In genomic region chr8:15729075-15729474, GRCm38 (mm10) we compare ENCODE assay signal across 10 mouse cellular contexts.
DNase-seq lines count a peak whose midpoint lies in the region; ATAC-seq and TF ChIP-seq lines count a peak whose summit lies in the region.
"Had no signal": no experiment of that assay in that cellular context is flagged by ENCODE, and none has a peak within 500 bp of the region (broad histone marks: within the 10 kb centered on the region; RNA-seq: fewer than 3 reads in every experiment).

No protein-coding gene starts in this region.

- TF ChIP-seq CTCF in E14TG2a.4 (conservative IDR thresholded peaks at IDR 0.05; ENCODE audit: low read length), result peak; percentile 75
- no peak for TF ChIP-seq CTCF in thymus, adult 2 months (IDR thresholded peaks at IDR 0.05; ENCODE audit: borderline replicate concordance, control insufficient read depth, extremely low read depth, insufficient read depth, low read length, poor library complexity)

- no peaks in the 10 kb centered on the region for H3K4me1 ChIP-seq in E14TG2a.4 (replicated peaks; ENCODE audit: low read depth, low read length)
- no peaks in the 10 kb centered on the region for H3K4me1 ChIP-seq in midbrain, embryonic 12.5 days
- no peaks in the 10 kb centered on the region for H3K4me1 ChIP-seq in thymus, adult 2 months (replicated peaks; ENCODE audit: control insufficient read depth, insufficient read depth, low read length)
- H3K4me1 ChIP-seq: embryonic facial prominence, embryonic 12.5 days; lung, embryonic 15.5 days had no signal

- no peak overlapping the region for H3K4me2 ChIP-seq in midbrain, embryonic 12.5 days (replicated peaks)
- H3K4me2 ChIP-seq: embryonic facial prominence, embryonic 12.5 days; lung, embryonic 15.5 days had no signal

- intact Hi-C loops in heart, postnatal 36 days (cut with DNase I), result loop anchor here (1.0 kb wide), 2 partner anchors 459 to 508 kb away; no protein-coding TSS in a partner anchor

- H3K27ac ChIP-seq in midbrain, embryonic 12.5 days (replicated peaks), result no peak overlapping the region
- H3K27ac ChIP-seq in thymus, adult 2 months (ENCODE audit: control insufficient read depth, insufficient read depth, low read length), result no peak overlapping the region
- H3K27ac ChIP-seq: embryonic facial prominence, embryonic 12.5 days; lung, embryonic 15.5 days had no signal

- H3K4me3 ChIP-seq in E14TG2a.4 (replicated peaks; ENCODE audit: low read length), result no peak overlapping the region
- no peak overlapping the region for H3K4me3 ChIP-seq in midbrain, embryonic 12.5 days
- H3K4me3 ChIP-seq in thymus, adult 2 months (ENCODE audit: control insufficient read depth, insufficient read depth, low read length), result no peak overlapping the region
- H3K4me3 ChIP-seq: embryonic facial prominence, embryonic 12.5 days; lung, embryonic 15.5 days had no signal

- WGBS in midbrain, embryonic 12.5 days, result 5% methylated on average over 1 of the region's 1 CpGs
- WGBS in thymus, adult 2 months, result 3% methylated on average over 1 of the region's 1 CpGs

- DNase-seq in adrenal gland, adult (ENCODE audit: inconsistent age in 2 of 2, low spot score in 1 of 2), result peak; percentile 52 to 76
- peak; percentile 20 for DNase-seq in embryo, embryonic 11.5 days (ENCODE audit: low read depth, low spot score)
- peak; percentile 24 to 38 for DNase-seq in heart, postnatal 36 days
- DNase-seq in layer of hippocampus, postnatal 36 days, result peak; percentile 61 to 62
- peak; percentile 21 to 61 for DNase-seq in urinary bladder, postnatal 4 days (ENCODE audit: low spot score in 2 of 2)
- DNase-seq in thymus, adult 2 months, result no peak

- no peaks in the 10 kb centered on the region for H3K9me3 ChIP-seq in E14TG2a.4 (ENCODE audit: low read length)
- H3K9me3 ChIP-seq in midbrain, embryonic 12.5 days, result no peaks in the 10 kb centered on the region
- H3K9me3 ChIP-seq: embryonic facial prominence, embryonic 12.5 days; lung, embryonic 15.5 days had no signal

- ATAC-seq in midbrain, embryonic 12.5 days (ENCODE audit: low FRiP score, low read depth), result peak; percentile 72; the same call in 1 of the 2 replicates

- H3K36me3 ChIP-seq in E14TG2a.4 (ENCODE audit: insufficient read depth, low read length), result no peaks in the 10 kb centered on the region
- no peaks in the 10 kb centered on the region for H3K36me3 ChIP-seq in midbrain, embryonic 12.5 days
- H3K36me3 ChIP-seq in thymus, adult 2 months (ENCODE audit: control insufficient read depth, insufficient read depth, low read length), result no peaks in the 10 kb centered on the region
- H3K36me3 ChIP-seq: embryonic facial prominence, embryonic 12.5 days; lung, embryonic 15.5 days had no signal

- H3K27me3 ChIP-seq in E14TG2a.4 (ENCODE audit: insufficient read depth, low read length), result no peaks in the 10 kb centered on the region
- H3K27me3 ChIP-seq in midbrain, embryonic 12.5 days, result no peaks in the 10 kb centered on the region
- no peaks in the 10 kb centered on the region; the same call in 1 of the 2 replicates for H3K27me3 ChIP-seq in thymus, adult 2 months (ENCODE audit: control insufficient read depth, insufficient read depth, low read length)
- H3K27me3 ChIP-seq: embryonic facial prominence, embryonic 12.5 days; lung, embryonic 15.5 days had no signal

- H3K9ac ChIP-seq in midbrain, embryonic 12.5 days (replicated peaks), result no peak overlapping the region
- H3K9ac ChIP-seq: embryonic facial prominence, embryonic 12.5 days; lung, embryonic 15.5 days had no signal

- TF ChIP-seq POLR2A in thymus, adult 2 months (IDR thresholded peaks at IDR 0.05; ENCODE audit: control insufficient read depth, extremely low read depth, insufficient read depth, low read length, poor library complexity), result no peak
